Mouse (Mus musculus) kidney, adult 2 months (tissue): ENCODE measurements at regions not wholly inside any gene's neighbourhood (a gene's known extent, or its start where the extent isn't known, plus 50 kb on each side); places are given as distances from the start of the nearest gene placed in this dataset.

Source experiments
- CTCF ChIP-seq: fragments of 200-500 bp; conservative IDR thresholded peaks from 2 replicates; pipeline ENCODE4 v1.5.1; 2011; ENCODE audit warnings: low read depth, mild to moderate bottlenecking, control low read depth, low read length, moderate library complexity, mixed read lengths; ENCODE audit not compliant: insufficient read depth, insufficient read length
- POLR2A ChIP-seq: fragments of 200-500 bp; IDR thresholded peaks from one replicate; pipeline ENCODE4 v1.6.1; 2011; ENCODE audit warnings: low read depth, low read length, control low read depth

DNA sequence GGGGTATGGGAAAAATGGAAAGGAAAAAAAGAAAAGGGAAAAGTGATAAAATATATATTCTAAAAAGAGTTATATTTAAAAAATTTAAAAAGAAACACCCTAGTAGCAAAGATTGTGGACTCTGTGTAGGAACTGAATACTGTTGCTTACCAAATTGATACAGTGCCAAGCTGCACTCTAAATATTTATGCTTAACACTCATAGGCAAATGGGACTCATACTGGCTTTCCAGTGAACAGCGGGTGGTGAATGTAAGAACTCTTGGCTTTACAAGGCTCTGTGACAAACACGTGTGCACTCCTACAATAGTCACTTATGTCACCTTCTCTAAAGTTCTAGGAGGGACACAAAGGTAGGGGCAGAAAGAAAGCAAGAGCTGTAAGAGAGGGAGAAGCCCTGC, 1320.8 kb downstream of the Gsdmc2 start:
- no peak for TF ChIP-seq CTCF
- TF ChIP-seq POLR2A = no peak
